Mouse (Mus musculus) liver, adult 2 months (tissue): ENCODE results near the gene Stox2.

Source experiments
- CTCF ChIP-seq: fragments of 200-500 bp; IDR thresholded peaks from 2 replicates; pipeline ENCODE4 v1.5.1; 2011; ENCODE audit warnings: low read depth, low read length, control low read depth
- POLR2A ChIP-seq: fragments of 200-500 bp; IDR thresholded peaks from 2 replicates; pipeline ENCODE4 v1.6.1; 2011; ENCODE audit warnings: low read length, control low read depth; ENCODE audit not compliant: insufficient read depth; ENCODE audit errors: extremely low read depth

DNA sequence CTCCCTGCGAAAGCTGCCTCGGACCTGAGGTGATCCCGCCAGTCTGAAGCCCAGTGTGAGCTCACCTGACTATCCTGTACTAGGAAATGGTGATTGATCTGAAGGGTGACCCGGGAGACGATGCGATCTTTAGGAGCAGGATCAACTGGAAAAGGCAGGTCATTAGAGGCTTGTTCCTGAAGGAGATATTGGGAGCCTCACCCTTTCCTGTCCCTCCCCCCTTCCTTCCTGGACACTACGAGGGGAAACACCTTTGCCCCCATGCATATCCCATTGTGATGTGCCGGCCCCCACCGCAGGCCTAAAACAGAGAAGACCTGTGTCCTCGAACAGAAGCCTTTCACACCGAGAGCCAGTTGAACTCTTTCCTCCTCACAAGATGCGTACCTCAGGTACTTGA is 58.0 kb downstream of the Stox2 start:
- no peak for TF ChIP-seq CTCF
- TF ChIP-seq POLR2A = no peak
